Mouse (Mus musculus): ENCODE measurements around the gene Plcl2. TPM values are rescaled to one million over a fixed set of nuclear protein-coding genes. Genes with fewer than 3 reads are reported as not detected.
"Not testable (repeated sequence)": the region's sequence is repeated elsewhere in the genome, so short reads cannot be mapped to it uniquely, and the experiment has no call there.

The Plcl2 gene
- polyA plus RNA-seq, 1 experiment from 2014 or later, result 2.4 TPM

DNA sequence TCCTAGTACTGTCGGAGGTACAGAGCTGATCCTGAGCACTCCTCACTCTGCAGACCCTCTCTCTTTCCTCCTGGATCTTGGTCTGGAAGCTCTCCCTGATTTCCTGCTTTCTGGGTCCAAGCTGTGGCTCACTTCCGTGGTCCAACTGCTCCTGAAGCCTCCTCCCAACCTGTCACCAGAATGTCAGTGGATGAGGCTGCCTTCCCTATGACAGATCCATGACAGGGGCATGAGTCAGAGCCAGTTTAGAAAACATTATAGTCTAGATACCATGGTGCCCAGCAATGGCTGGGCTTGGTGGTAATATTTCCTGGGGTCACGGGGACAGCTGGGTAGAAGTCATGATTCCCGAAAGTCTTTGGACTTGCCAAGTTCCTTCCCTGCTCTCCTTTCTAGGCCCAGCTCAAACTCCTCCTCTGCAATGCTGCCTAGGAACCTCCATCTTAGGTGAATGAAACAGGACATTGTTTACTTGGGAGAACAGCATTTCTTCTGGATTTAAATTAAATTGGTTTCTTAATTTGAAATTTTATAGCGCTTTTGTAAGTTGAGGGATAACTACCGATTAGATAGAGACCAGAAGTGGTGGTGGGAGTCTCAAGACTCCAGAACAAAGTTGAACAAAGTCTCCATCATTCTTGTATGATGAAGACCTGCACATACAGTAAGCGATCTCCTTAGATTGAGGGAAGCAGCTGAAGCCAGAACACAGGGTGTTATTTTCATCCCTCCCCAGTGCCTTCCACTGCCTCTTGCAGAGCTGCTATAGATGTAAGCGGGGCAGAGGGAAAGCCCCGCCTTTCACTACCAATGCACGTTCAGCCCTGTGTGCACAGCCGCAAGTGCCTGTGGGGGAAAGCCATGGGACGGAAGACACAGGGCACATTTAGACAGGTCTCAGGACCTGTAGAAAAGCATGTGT lies 170.7 kb downstream of the Plcl2 start:
- Histone ChIP-seq H3K4me1 (replicated peaks; ENCODE audit: control insufficient read depth, insufficient read depth, low read length) (peaks cover 14% of the 10 kb centered on the region; the same call in 1 of the 2 replicates), H3K27ac (ENCODE audit: low read length) (no peak overlapping the region), H3K36me3 (ENCODE audit: control insufficient read depth, insufficient read depth, low read length) (no peaks in the 10 kb centered on the region), H3K4me2 (ENCODE audit: low read depth, low read length) (no peak overlapping the region), H3K27me3 (ENCODE audit: control insufficient read depth, insufficient read depth, low read depth, low read length) (no peaks in the 10 kb centered on the region), H3K9ac (ENCODE audit: low read length) (no peak overlapping the region), H3K9me3 (ENCODE audit: control insufficient read depth, low read length) (no peaks in the 10 kb centered on the region), H3K4me3 (ENCODE audit: low read length) (no peak overlapping the region)
- WGBS, result 87% methylated on average over 12 of the region's 12 CpGs
- no peak for ATAC-seq (ENCODE audit: low read depth)

DNA sequence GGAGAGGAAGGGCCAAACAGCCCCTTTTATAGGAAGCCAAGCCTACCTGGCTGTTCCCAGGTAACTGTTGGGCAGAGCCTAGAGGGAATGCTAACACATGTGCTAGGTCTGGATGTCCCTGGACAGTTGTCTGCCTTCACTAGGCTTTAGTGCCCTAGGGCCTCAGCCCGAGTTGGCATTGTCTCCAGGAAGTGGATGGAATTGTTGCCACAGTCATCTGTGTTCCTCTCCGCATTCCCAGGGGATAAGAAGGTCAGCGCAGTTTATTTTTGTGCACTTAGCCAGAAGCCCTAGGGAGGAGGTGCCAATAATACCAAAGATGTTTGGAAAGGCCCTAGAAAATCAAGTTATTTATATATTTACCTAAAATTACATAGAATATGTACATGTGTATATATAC lies 173.5 kb downstream of the Plcl2 start:
- Histone ChIP-seq H3K36me3 (ENCODE audit: control insufficient read depth, insufficient read depth, low read length) (no peaks in the 10 kb centered on the region), H3K27ac (ENCODE audit: low read length) (no peak overlapping the region), H3K9ac (ENCODE audit: low read length) (no peak overlapping the region), H3K4me3 (ENCODE audit: low read length) (no peak overlapping the region), H3K9me3 (ENCODE audit: control insufficient read depth, low read length) (no peaks in the 10 kb centered on the region), H3K27me3 (ENCODE audit: control insufficient read depth, insufficient read depth, low read depth, low read length) (no peaks in the 10 kb centered on the region), H3K4me1 (replicated peaks; ENCODE audit: control insufficient read depth, insufficient read depth, low read length) (peaks cover 7% of the 10 kb centered on the region; the same call in 1 of the 2 replicates), H3K4me2 (ENCODE audit: low read depth, low read length) (no peak overlapping the region)
- WGBS, result 55% methylated on average over 3 of the region's 3 CpGs
- no peak for ATAC-seq (ENCODE audit: low read depth)

DNA sequence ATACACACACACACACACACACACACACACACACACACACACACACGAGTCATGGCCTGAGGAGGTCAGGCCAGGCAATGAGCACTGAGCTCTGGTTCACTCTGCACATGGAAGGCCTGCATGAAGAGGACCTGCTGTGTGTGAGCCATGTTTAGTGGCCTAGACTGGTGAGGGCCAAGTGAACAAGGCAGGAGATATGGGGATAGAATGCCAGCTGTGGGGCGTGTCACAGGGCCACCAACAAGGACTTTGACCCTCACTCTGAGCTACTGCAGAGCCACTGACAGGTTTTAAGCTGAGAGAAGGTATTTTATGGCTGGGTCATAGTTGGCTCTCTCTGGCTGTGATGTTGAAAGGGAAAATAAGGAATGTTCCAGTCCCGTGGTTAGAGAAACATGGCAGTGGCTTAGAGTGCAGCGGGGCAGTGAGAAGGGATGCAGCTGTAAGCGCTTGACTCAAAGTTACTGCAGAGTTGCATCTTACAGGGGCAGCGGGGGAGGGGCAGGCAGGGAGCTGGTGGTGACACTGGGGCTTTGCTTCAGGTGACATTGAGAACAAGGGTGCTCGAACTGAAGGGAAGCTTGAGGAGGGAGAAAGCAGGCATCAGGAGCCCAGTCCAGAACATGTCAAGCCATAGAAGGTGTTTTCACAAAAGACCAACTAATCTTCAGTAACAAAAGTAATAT lies 175.9 kb downstream of the Plcl2 start:
- H3K9me3 ChIP-seq (ENCODE audit: control insufficient read depth, low read length), result no peaks in the 10 kb centered on the region
- H3K4me3 ChIP-seq (ENCODE audit: low read length), result no peak overlapping the region
- H3K27me3 ChIP-seq (ENCODE audit: control insufficient read depth, insufficient read depth, low read depth, low read length), result no peaks in the 10 kb centered on the region
- no peak overlapping the region for H3K4me2 ChIP-seq (ENCODE audit: low read depth, low read length)
- H3K27ac ChIP-seq (ENCODE audit: low read length), result no peak overlapping the region
- H3K36me3 ChIP-seq (ENCODE audit: control insufficient read depth, insufficient read depth, low read length), result no peaks in the 10 kb centered on the region
- WGBS, result 60% methylated on average over 7 of the region's 7 CpGs
- no peaks in the 10 kb centered on the region for H3K4me1 ChIP-seq (replicated peaks; ENCODE audit: control insufficient read depth, insufficient read depth, low read length)
- no peak for ATAC-seq (ENCODE audit: low read depth)
- H3K9ac ChIP-seq (ENCODE audit: low read length), result no peak overlapping the region

DNA sequence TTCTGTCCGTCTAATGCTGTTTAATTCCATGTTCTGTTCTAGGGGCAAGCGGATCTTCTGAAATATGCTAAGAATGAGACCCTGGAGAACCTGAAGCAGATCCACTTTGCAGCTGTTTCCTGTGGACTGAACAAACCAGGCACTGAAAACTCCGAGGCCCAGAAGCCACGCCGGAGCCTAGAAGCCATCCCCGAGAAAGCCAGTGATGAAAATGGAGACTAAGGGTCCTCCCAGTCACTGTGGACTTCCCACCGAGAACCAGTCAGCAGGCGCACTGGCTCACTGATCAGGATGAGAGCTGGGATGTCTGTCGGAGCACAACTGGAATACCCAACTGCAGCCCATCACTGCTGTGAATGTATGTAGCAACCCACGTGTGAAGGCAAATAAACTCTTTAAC lies 178.5 kb downstream of the Plcl2 start:
- WGBS, result 77% methylated on average over 10 of the region's 10 CpGs
- Histone ChIP-seq H3K36me3 (ENCODE audit: control insufficient read depth, insufficient read depth, low read length) (no peaks in the 10 kb centered on the region), H3K4me1 (replicated peaks; ENCODE audit: control insufficient read depth, insufficient read depth, low read length) (no peaks in the 10 kb centered on the region), H3K4me3 (ENCODE audit: low read length) (no peak overlapping the region), H3K27me3 (ENCODE audit: control insufficient read depth, insufficient read depth, low read depth, low read length) (no peaks in the 10 kb centered on the region), H3K9me3 (ENCODE audit: control insufficient read depth, low read length) (no peaks in the 10 kb centered on the region), H3K27ac (ENCODE audit: low read length) (no peak overlapping the region), H3K9ac (ENCODE audit: low read length) (no peak overlapping the region), H3K4me2 (ENCODE audit: low read depth, low read length) (no peak overlapping the region)
- no peak for ATAC-seq (ENCODE audit: low read depth)

DNA sequence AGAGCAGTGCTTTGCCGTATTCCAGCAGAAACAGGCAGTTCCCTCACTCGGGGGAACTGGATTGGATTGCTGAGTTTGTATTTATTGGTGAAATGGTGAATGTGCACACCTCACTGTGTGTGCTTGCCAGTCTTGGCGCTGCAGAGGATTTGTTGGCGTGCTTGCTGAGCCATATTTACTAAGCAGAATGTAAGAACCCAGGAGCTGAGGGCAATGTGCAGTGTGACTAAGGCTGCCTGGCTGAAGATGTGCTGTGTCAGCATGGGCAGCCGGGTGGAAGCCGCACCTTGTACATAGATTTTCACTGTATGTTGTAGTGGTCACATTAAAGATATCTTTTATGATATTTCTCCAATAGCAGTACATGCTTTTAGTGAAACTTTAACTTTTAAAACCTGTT lies 178.9 kb downstream of the Plcl2 start:
- Histone ChIP-seq H3K4me1 (replicated peaks; ENCODE audit: control insufficient read depth, insufficient read depth, low read length) (no peaks in the 10 kb centered on the region), H3K4me2 (ENCODE audit: low read depth, low read length) (no peak overlapping the region), H3K27me3 (ENCODE audit: control insufficient read depth, insufficient read depth, low read depth, low read length) (no peaks in the 10 kb centered on the region), H3K9me3 (ENCODE audit: control insufficient read depth, low read length) (no peaks in the 10 kb centered on the region), H3K27ac (ENCODE audit: low read length) (no peak overlapping the region), H3K4me3 (ENCODE audit: low read length) (no peak overlapping the region), H3K9ac (ENCODE audit: low read length) (no peak overlapping the region), H3K36me3 (ENCODE audit: control insufficient read depth, insufficient read depth, low read length) (no peaks in the 10 kb centered on the region)
- ATAC-seq (ENCODE audit: low read depth), result no peak
- WGBS, result 80% methylated on average over 6 of the region's 6 CpGs

DNA sequence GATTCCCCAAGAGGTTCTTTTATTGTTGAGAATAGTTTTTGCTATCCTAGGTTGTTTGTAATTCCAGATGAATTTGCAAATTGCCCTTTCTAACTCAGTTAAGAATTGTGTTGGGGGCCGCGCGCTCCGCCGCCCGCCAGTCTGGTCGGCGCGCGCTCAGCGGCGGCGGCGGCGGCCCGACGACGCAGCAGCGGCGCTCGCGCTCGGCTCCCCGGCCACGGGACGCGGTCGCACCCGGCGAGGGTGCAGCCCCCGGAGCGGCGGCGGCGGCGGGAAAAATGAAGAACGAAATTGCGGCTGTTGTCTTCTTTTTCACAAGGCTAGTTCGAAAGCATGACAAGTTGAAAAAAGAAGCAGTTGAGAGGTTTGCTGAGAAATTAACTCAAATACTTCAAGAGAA lies 189.2 kb downstream of the Plcl2 start:
- not testable (repeated sequence) for H3K27ac ChIP-seq (ENCODE audit: low read length); H3K36me3 ChIP-seq (ENCODE audit: control insufficient read depth, insufficient read depth, low read length); H3K9ac ChIP-seq (ENCODE audit: low read length); ATAC-seq (ENCODE audit: low read depth); H3K27me3 ChIP-seq (ENCODE audit: control insufficient read depth, insufficient read depth, low read depth, low read length); H3K4me1 ChIP-seq (replicated peaks; ENCODE audit: control insufficient read depth, insufficient read depth, low read length); H3K9me3 ChIP-seq (ENCODE audit: control insufficient read depth, low read length)
- peak overlapping the region; percentile 20; the same call in 1 of the 2 replicates for H3K4me3 ChIP-seq (ENCODE audit: low read length)
- H3K4me2 ChIP-seq (ENCODE audit: low read depth, low read length), result peak overlapping the region; percentile 45
- WGBS, result 1% methylated on average over 33 of the region's 39 CpGs

DNA sequence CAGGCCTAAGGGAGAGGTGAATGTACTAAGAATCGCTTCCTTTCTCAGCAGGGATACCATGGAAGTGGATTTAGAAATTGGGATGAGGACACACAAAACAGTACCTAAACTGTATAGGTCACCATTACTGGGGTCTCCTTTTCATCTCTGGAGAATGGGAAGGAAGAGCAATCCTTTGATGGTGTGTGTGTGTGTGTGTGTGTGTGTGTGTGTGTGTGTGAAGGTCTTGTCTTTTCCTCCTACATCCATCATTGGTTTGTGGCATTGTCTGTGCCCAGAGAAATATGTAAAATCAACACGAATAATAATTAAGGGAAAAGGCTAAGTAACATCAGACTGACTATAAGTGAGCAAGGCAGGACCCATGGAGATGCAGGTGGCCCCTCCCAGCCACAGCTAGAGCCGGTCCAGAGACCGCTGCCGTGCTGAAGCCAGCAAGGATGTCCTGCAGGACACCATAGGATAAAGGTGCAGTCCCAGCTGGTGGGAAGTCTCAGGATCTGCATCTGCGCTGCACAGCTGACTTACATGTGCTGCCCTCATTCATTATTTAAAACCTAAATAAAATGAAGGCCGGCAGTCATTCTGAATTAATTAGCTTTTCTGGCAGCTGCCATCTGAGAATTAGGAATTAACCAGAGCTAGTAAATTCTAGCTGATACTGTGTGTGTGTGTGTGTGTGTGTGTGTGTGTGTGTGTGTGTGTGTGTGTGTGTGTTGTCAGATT lies 201.5 kb downstream of the Plcl2 start:
- Histone ChIP-seq H3K4me1 (replicated peaks; ENCODE audit: control insufficient read depth, insufficient read depth, low read length) (no peaks in the 10 kb centered on the region), H3K36me3 (ENCODE audit: control insufficient read depth, insufficient read depth, low read length) (no peaks in the 10 kb centered on the region), H3K4me3 (ENCODE audit: low read length) (no peak overlapping the region), H3K27me3 (ENCODE audit: control insufficient read depth, insufficient read depth, low read depth, low read length) (no peaks in the 10 kb centered on the region), H3K9me3 (ENCODE audit: control insufficient read depth, low read length) (no peaks in the 10 kb centered on the region), H3K27ac (ENCODE audit: low read length) (no peak overlapping the region), H3K4me2 (ENCODE audit: low read depth, low read length) (no peak overlapping the region), H3K9ac (ENCODE audit: low read length) (no peak overlapping the region)
- WGBS, result 76% methylated on average over 7 of the region's 7 CpGs
- no peak for ATAC-seq (ENCODE audit: low read depth)

DNA sequence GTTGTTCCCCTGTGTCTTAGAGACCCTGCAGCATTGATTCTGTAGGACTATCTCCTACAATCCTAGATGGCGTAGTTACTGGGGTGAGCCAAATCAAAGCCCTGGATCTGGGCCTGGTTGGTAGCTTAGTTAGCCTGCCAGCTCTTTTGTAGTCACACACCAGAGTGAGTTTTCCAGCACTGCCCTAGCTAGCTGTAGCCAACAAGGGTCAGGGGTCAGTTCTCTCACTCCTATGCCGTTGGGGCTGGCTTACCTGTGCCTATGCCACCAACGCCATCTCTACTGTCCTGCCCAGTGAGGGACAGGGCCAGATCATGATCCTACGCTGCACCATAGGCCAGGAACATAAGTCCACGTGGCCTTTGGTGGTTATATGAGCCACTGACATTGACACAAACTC lies 208.4 kb downstream of the Plcl2 start:
- Histone ChIP-seq H3K36me3 (ENCODE audit: control insufficient read depth, insufficient read depth, low read length) (no peaks in the 10 kb centered on the region), H3K9ac (ENCODE audit: low read length) (no peak overlapping the region), H3K4me2 (ENCODE audit: low read depth, low read length) (no peak overlapping the region), H3K4me3 (ENCODE audit: low read length) (no peak overlapping the region), H3K4me1 (replicated peaks; ENCODE audit: control insufficient read depth, insufficient read depth, low read length) (no peaks in the 10 kb centered on the region), H3K9me3 (ENCODE audit: control insufficient read depth, low read length) (no peaks in the 10 kb centered on the region), H3K27ac (ENCODE audit: low read length) (no peak overlapping the region), H3K27me3 (ENCODE audit: control insufficient read depth, insufficient read depth, low read depth, low read length) (no peaks in the 10 kb centered on the region)
- ATAC-seq (ENCODE audit: low read depth), result no peak
- WGBS, result 73% methylated on average over 5 of the region's 5 CpGs

DNA sequence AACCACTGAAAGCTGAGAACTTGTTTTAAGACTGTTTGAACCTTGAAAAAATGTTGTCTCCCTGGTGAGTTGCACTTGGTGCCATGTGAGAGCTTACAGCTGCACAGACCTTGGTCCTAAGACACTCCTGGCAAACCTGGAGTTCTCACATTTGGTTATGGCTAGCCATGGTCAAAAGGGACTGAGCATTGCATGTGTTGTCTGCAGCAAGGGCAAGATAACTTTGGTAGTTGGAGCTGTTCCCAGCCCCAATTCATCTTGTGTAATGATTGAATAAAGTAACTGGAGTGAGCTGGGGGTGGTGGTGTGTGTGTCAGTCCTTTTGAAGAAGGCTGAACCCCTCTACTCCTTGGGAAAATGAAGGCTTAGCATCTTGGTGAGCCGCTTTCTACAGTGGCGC lies 215.2 kb downstream of the Plcl2 start:
- no peak for ATAC-seq (ENCODE audit: low read depth)
- H3K9me3 ChIP-seq (ENCODE audit: control insufficient read depth, low read length), result no peaks in the 10 kb centered on the region
- H3K4me2 ChIP-seq (ENCODE audit: low read depth, low read length), result no peak overlapping the region
- H3K4me1 ChIP-seq (replicated peaks; ENCODE audit: control insufficient read depth, insufficient read depth, low read length), result no peaks in the 10 kb centered on the region
- no peak overlapping the region for H3K9ac ChIP-seq (ENCODE audit: low read length)
- H3K27ac ChIP-seq (ENCODE audit: low read length), result no peak overlapping the region
- H3K36me3 ChIP-seq (ENCODE audit: control insufficient read depth, insufficient read depth, low read length), result no peaks in the 10 kb centered on the region
- H3K4me3 ChIP-seq (ENCODE audit: low read length), result no peak overlapping the region
- H3K27me3 ChIP-seq (ENCODE audit: control insufficient read depth, insufficient read depth, low read depth, low read length), result no peaks in the 10 kb centered on the region
- WGBS, result 84% methylated on average over 2 of the region's 2 CpGs

Data from lung, embryonic 16.5 days (tissue).